Mouse (Mus musculus): ENCODE data around the gene Lcn9.

GRCm38 (mm10) chr2:25797635-25798034 lies 25.3 kb upstream of the Lcn9 start:
- TF ChIP-seq TAL1 (IDR thresholded peaks at IDR 0.05; ENCODE audit: low read length) (no peak), GATA1 (IDR thresholded peaks at IDR 0.05; ENCODE audit: low read length) (no peak)

Measured in erythroblast, embryonic 14.5 days (primary cell).